Mouse (Mus musculus) heart, embryonic 12.5 days (tissue): ENCODE results near the gene Srd5a3. TPM values are rescaled to one million over a fixed set of nuclear protein-coding genes. Genes with fewer than 3 reads are reported as not detected.

ENCODE experiments used
- ATAC-seq: fragments of 200-750 bp; cut with Nextera tagmentation; 2 replicates; pipeline ENCODE4 v1.8.0; 2017; ENCODE audit warnings: moderate TSS enrichment, moderate library complexity; ENCODE audit not compliant: insufficient number of reproducible peaks, low FRiP score
- H3K27ac ChIP-seq: fragments of 300-500 bp; sonication (generic); 2 replicates; pipeline ENCODE4 v1.5.1; 2016; ENCODE audit warnings: mild to moderate bottlenecking, moderate library complexity; ENCODE audit not compliant: poor library complexity, severe bottlenecking
- H3K27me3 ChIP-seq: fragments of 300-500 bp; sonication (generic); replicated peaks from 2 replicates; pipeline ENCODE4 v1.6.1; 2016; ENCODE audit warnings: mild to moderate bottlenecking, moderate library complexity
- H3K36me3 ChIP-seq: fragments of 300-500 bp; sonication (generic); 2 replicates; pipeline ENCODE4 v1.6.1; 2016; ENCODE audit warnings: mild to moderate bottlenecking, moderate library complexity
- H3K4me1 ChIP-seq: fragments of 300-500 bp; sonication (generic); replicated peaks from 2 replicates; pipeline ENCODE4 v1.6.1; 2016; ENCODE audit warnings: mild to moderate bottlenecking
- H3K4me2 ChIP-seq: fragments of 300-500 bp; sonication (generic); 2 replicates; pipeline ENCODE4 v1.6.1; 2016; ENCODE audit warnings: mild to moderate bottlenecking, moderate library complexity
- H3K4me3 ChIP-seq: fragments of 300-500 bp; sonication (generic); 2 replicates; pipeline ENCODE4 v1.5.1; 2016; ENCODE audit warnings: mild to moderate bottlenecking
- H3K9ac ChIP-seq: fragments of 300-500 bp; sonication (generic); 2 replicates; pipeline ENCODE4 v1.6.1; 2016; ENCODE audit warnings: mild to moderate bottlenecking, moderate library complexity
- H3K9me3 ChIP-seq: fragments of 300-500 bp; sonication (generic); replicated peaks from 2 replicates; pipeline ENCODE4 v1.6.1; 2016; ENCODE audit warnings: mild to moderate bottlenecking, moderate library complexity
- WGBS: fragments of 180-500 bp; shearing (Covaris S2); methylation state at CpG from one replicate; pipeline ENCODE4 v1.1.7; 2016; 5-methylcytosine and 5-hydroxymethylcytosine counted together
- polyA plus RNA-seq: library from polyadenylated mRNA; unstranded; fragments of >200 nt; fragmentation: Nextera tagmentation; extraction: Ambion mirVana; gene quantifications from 2 replicates; pipeline ENCODE4 v1.2.1, GENCODE M21; 2016

Srd5a3 gene
- polyA plus RNA-seq, 1 experiment from 2014 or later = 27.2 TPM

- 94% methylated on average over 11 of the region's 11 CpGs for WGBS
- no peak overlapping the region for H3K4me3 ChIP-seq
- no peak for ATAC-seq
- no peaks in the 10 kb centered on the region for H3K27me3 ChIP-seq
- peaks cover 21% of the 10 kb centered on the region for H3K4me1 ChIP-seq
- peaks cover 52% of the 10 kb centered on the region for H3K36me3 ChIP-seq
- H3K9ac ChIP-seq = no peak overlapping the region
- 0 out of 2 replicates have a peak, but pooled peaks cover 4% of the 10 kb centered on the region for H3K9me3 ChIP-seq
- no peak overlapping the region for H3K27ac ChIP-seq
- no peak overlapping the region for H3K4me2 ChIP-seq
These were observed 13.4 kb downstream of the Srd5a3 start for GRCm38 (mm10) chr5:76153430-76153829.

DNA sequence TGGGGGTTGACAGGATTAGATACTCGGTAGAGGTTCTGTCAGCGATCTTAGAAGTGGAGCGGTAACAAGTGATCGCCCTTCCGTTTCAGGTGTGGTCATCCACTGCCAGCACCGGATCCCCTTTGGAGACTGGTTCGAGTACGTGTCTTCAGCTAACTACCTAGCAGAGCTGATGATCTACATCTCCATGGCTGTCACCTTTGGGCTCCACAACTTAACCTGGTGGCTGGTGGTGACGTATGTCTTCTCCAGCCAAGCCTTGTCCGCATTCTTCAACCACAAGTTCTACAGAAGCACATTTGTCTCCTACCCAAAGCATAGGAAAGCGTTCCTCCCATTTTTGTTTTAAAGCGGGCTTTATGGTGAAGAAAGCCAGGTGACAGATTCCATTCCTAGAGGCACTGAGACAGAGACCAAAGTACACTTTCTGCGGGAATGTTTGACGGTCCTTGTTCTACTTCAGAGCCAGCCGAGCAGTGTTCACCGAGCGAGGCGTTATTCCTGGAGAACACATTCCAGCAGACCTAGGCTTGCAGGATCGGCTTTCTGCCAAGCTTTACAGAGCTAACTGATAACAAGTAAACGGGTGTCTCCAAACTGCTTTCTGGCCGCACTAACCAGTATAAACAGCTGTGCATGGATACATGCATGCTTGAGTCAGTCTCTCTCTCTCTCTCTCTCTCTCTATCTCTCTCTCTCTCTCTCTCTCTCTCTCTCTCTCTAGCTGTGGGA, 14.5 kb downstream of the Srd5a3 start:
- 45% methylated on average over 21 of the region's 21 CpGs for WGBS
- Histone ChIP-seq H3K4me3 (no peak overlapping the region; the same call in 1 of the 2 replicates), H3K36me3 (peaks cover 44% of the 10 kb centered on the region), H3K27me3 (no peaks in the 10 kb centered on the region), H3K27ac (peak overlapping the region; percentile 71), H3K4me2 (peak overlapping the region; percentile 38), H3K9me3 (0 out of 2 replicates have a peak, but pooled peaks cover 4% of the 10 kb centered on the region), H3K9ac (no peak overlapping the region), H3K4me1 (peaks cover 24% of the 10 kb centered on the region)
- ATAC-seq = peak; percentile 63; the same call in 1 of the 2 replicates

GRCm38 (mm10) chr5:76159555-76159954, 19.5 kb downstream of the Srd5a3 start:
- Histone ChIP-seq H3K9ac (no peak overlapping the region), H3K27ac (no peak overlapping the region), H3K4me3 (no peak overlapping the region), H3K9me3 (no peaks in the 10 kb centered on the region), H3K4me2 (no peak overlapping the region), H3K27me3 (no peaks in the 10 kb centered on the region), H3K4me1 (peaks cover 25% of the 10 kb centered on the region), H3K36me3 (peaks cover 10% of the 10 kb centered on the region)
- no peak for ATAC-seq
- WGBS = 65% methylated on average over 6 of the region's 6 CpGs

DNA sequence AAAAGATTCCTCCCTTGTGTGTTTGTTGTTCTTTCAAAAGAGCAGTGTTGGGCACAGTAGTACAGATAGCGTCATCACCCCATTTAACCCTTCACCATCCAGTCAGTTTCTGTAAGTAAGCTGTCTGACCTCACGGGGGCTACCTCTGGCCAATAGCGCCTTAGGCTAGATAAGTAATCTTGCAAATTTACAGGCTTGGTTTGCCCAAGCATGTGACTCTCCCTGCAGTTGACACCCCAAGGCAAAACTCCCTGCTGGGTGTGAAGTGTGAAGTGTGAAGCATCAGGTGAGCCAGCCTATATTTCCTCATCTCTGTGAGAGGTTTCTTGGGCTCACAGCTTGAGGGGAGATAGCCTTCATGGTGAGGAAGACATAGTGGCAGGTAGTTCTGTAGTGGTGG, 20.0 kb downstream of the Srd5a3 start:
- no peak; the same call in none of the 2 replicates for ATAC-seq
- WGBS = 30% methylated on average over 3 of the region's 3 CpGs
- H3K36me3 ChIP-seq = peaks cover 10% of the 10 kb centered on the region
- H3K27me3 ChIP-seq = no peaks in the 10 kb centered on the region
- H3K4me3 ChIP-seq = no peak overlapping the region
- no peak overlapping the region for H3K4me2 ChIP-seq
- H3K9ac ChIP-seq = no peak overlapping the region
- H3K4me1 ChIP-seq = peaks cover 21% of the 10 kb centered on the region
- no peaks in the 10 kb centered on the region for H3K9me3 ChIP-seq
- no peak overlapping the region for H3K27ac ChIP-seq

- WGBS = 77% methylated on average over 6 of the region's 6 CpGs
- no peaks in the 10 kb centered on the region for H3K9me3 ChIP-seq
- peaks cover 4% of the 10 kb centered on the region; the same call in 1 of the 2 replicates for H3K36me3 ChIP-seq
These were observed 21.4 kb downstream of the Srd5a3 start for GRCm38 (mm10) chr5:76161491-76161890.

GRCm38 (mm10) chr5:76162926-76163325, 22.9 kb downstream of the Srd5a3 start:
- no peak overlapping the region for H3K4me2 ChIP-seq
- H3K4me1 ChIP-seq = peaks cover 12% of the 10 kb centered on the region; the same call in 1 of the 2 replicates
- H3K27me3 ChIP-seq = no peaks in the 10 kb centered on the region
- H3K27ac ChIP-seq = no peak overlapping the region
- H3K36me3 ChIP-seq = no peaks in the 10 kb centered on the region
- no peak for ATAC-seq
- H3K9me3 ChIP-seq = peaks cover 3% of the 10 kb centered on the region; the same call in 1 of the 2 replicates
- WGBS = 77% methylated on average over 5 of the region's 5 CpGs
- H3K4me3 ChIP-seq = no peak overlapping the region
- H3K9ac ChIP-seq = no peak overlapping the region

More at GRCm38 (mm10) chr5:76161491-76161890, 21.4 kb downstream of the Srd5a3 start:
- no peak overlapping the region for H3K4me2 ChIP-seq
- H3K9ac ChIP-seq = no peak overlapping the region
- peaks cover 12% of the 10 kb centered on the region; the same call in 1 of the 2 replicates for H3K4me1 ChIP-seq
- no peak for ATAC-seq
- H3K27me3 ChIP-seq = no peaks in the 10 kb centered on the region
- no peak overlapping the region for H3K27ac ChIP-seq
- no peak overlapping the region for H3K4me3 ChIP-seq

GRCm38 (mm10) chr5:76163828-76164390, 23.8 kb downstream of the Srd5a3 start:
- Histone ChIP-seq H3K27ac (no peak overlapping the region), H3K36me3 (no peaks in the 10 kb centered on the region), H3K4me3 (no peak overlapping the region)

GRCm38 (mm10) chr5:76164827-76165226, 24.8 kb downstream of the Srd5a3 start:
- Histone ChIP-seq H3K27ac (no peak overlapping the region), H3K9ac (no peak overlapping the region), H3K4me2 (no peak overlapping the region), H3K4me1 (peaks cover 6% of the 10 kb centered on the region; the same call in 1 of the 2 replicates), H3K27me3 (no peaks in the 10 kb centered on the region), H3K36me3 (no peaks in the 10 kb centered on the region), H3K9me3 (peaks cover 3% of the 10 kb centered on the region; the same call in 1 of the 2 replicates), H3K4me3 (no peak overlapping the region)
- 70% methylated on average over 7 of the region's 7 CpGs for WGBS
- no peak for ATAC-seq

More at GRCm38 (mm10) chr5:76163828-76164390, 23.8 kb downstream of the Srd5a3 start:
- ATAC-seq = no peak
- H3K9me3 ChIP-seq = peaks cover 3% of the 10 kb centered on the region; the same call in 1 of the 2 replicates
- H3K27me3 ChIP-seq = no peaks in the 10 kb centered on the region
- 65% methylated on average over 4 of the region's 4 CpGs for WGBS
- peaks cover 12% of the 10 kb centered on the region; the same call in 1 of the 2 replicates for H3K4me1 ChIP-seq
- H3K9ac ChIP-seq = no peak overlapping the region
- H3K4me2 ChIP-seq = no peak overlapping the region

- Histone ChIP-seq H3K4me2 (no peak overlapping the region), H3K9ac (no peak overlapping the region), H3K36me3 (no peaks in the 10 kb centered on the region), H3K27me3 (no peaks in the 10 kb centered on the region), H3K4me3 (no peak overlapping the region), H3K9me3 (peaks cover 3% of the 10 kb centered on the region; the same call in 1 of the 2 replicates), H3K27ac (no peak overlapping the region), H3K4me1 (no peaks in the 10 kb centered on the region)
- no peak for ATAC-seq
- 75% methylated on average over 4 of the region's 4 CpGs for WGBS
These were observed 30.5 kb downstream of the Srd5a3 start for GRCm38 (mm10) chr5:76170522-76170921.

- Histone ChIP-seq H3K4me2 (no peak overlapping the region), H3K27ac (no peak overlapping the region), H3K9ac (no peak overlapping the region), H3K4me1 (no peaks in the 10 kb centered on the region), H3K27me3 (no peaks in the 10 kb centered on the region), H3K36me3 (no peaks in the 10 kb centered on the region), H3K9me3 (peaks cover 3% of the 10 kb centered on the region; the same call in 1 of the 2 replicates), H3K4me3 (no peak overlapping the region)
- no peak for ATAC-seq
These were observed 31.0 kb downstream of the Srd5a3 start for GRCm38 (mm10) chr5:76171039-76171438.

DNA sequence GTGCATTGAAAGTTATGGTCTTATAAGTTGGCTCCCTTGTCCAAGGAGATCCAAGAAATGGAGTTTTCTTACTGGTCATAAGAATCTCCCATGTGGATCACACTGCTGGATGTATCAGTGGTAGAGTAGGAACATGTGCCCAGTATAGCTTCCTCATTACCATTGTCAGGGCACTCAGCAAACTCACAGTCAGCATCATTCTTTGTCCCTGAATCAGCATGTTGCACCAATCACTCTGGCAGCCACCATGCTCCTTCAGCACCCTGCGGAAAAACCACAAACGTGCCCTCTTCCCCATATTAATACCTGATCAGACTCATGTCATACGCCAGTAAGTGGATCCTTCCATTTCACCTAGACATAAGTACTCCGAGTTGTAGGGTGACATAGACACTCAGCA, 35.0 kb downstream of the Srd5a3 start:
- Histone ChIP-seq H3K4me3 (no peak overlapping the region), H3K27ac (no peak overlapping the region)
- WGBS = 85% methylated on average over 4 of the region's 4 CpGs

More for the DNA sequence above, 35.0 kb downstream of the Srd5a3 start:
- Histone ChIP-seq H3K9me3 (no peaks in the 10 kb centered on the region), H3K9ac (no peak overlapping the region), H3K36me3 (no peaks in the 10 kb centered on the region), H3K4me2 (no peak overlapping the region), H3K27me3 (no peaks in the 10 kb centered on the region), H3K4me1 (0 out of 2 replicates have a peak, but pooled peaks cover 7% of the 10 kb centered on the region)
- no peak for ATAC-seq
